Mouse (Mus musculus) heart, embryonic 13.5 days (tissue): ENCODE results near the gene Gamt. TPM values are rescaled to one million over a fixed set of nuclear protein-coding genes. Genes with fewer than 3 reads are reported as not detected.

Experiments
- ATAC-seq: fragments of 200-750 bp; cut with Nextera tagmentation; 2 replicates; pipeline ENCODE4 v1.8.0; 2017; ENCODE audit warnings: moderate TSS enrichment; ENCODE audit not compliant: insufficient number of reproducible peaks, low FRiP score, low TSS enrichment; ENCODE audit errors: extremely low read depth
- H3K27ac ChIP-seq: fragments of 300-500 bp; sonication (generic); replicated peaks from 2 replicates; pipeline ENCODE4 v1.5.1; 2015; ENCODE audit warnings: moderate library complexity, mild to moderate bottlenecking, inconsistent platforms
- H3K27me3 ChIP-seq: fragments of 300-500 bp; sonication (generic); replicated peaks from 2 replicates; pipeline ENCODE4 v1.6.1; 2015; ENCODE audit warnings: mild to moderate bottlenecking, inconsistent platforms
- H3K36me3 ChIP-seq: fragments of 300-500 bp; sonication (generic); 2 replicates; pipeline ENCODE4 v1.6.1; 2015; ENCODE audit warnings: mild to moderate bottlenecking, inconsistent platforms
- H3K4me1 ChIP-seq: fragments of 300-500 bp; sonication (generic); 2 replicates; pipeline ENCODE4 v1.6.1; 2015; ENCODE audit warnings: inconsistent platforms
- H3K4me2 ChIP-seq: fragments of 300-500 bp; sonication (generic); 2 replicates; pipeline ENCODE4 v1.6.1; 2015; ENCODE audit warnings: inconsistent platforms, mild to moderate bottlenecking, moderate library complexity
- H3K4me3 ChIP-seq: fragments of 300-500 bp; sonication (generic); 2 replicates; pipeline ENCODE4 v1.5.1; 2015; ENCODE audit warnings: moderate library complexity, mild to moderate bottlenecking, inconsistent platforms
- H3K9ac ChIP-seq: fragments of 300-500 bp; sonication (generic); 2 replicates; pipeline ENCODE4 v1.6.1; 2015; ENCODE audit warnings: inconsistent platforms, mild to moderate bottlenecking, moderate library complexity
- H3K9me3 ChIP-seq: fragments of 300-500 bp; sonication (generic); 2 replicates; pipeline ENCODE4 v1.6.1; 2016; ENCODE audit warnings: inconsistent platforms
- WGBS: fragments of 180-500 bp; shearing (Covaris S2); methylation state at CpG from one replicate; pipeline ENCODE4 v1.1.7; 2015; ENCODE audit warnings: mixed read lengths; 5-methylcytosine and 5-hydroxymethylcytosine counted together
- polyA plus RNA-seq: library from polyadenylated mRNA; unstranded; fragments of >200 nt; fragmentation: Nextera tagmentation; extraction: Ambion mirVana; gene quantifications from 2 replicates; pipeline ENCODE4 v1.2.1, GENCODE M21; 2015

The Gamt gene
- polyA plus RNA-seq, 1 experiment from 2014 or later = 53.3 TPM

DNA sequence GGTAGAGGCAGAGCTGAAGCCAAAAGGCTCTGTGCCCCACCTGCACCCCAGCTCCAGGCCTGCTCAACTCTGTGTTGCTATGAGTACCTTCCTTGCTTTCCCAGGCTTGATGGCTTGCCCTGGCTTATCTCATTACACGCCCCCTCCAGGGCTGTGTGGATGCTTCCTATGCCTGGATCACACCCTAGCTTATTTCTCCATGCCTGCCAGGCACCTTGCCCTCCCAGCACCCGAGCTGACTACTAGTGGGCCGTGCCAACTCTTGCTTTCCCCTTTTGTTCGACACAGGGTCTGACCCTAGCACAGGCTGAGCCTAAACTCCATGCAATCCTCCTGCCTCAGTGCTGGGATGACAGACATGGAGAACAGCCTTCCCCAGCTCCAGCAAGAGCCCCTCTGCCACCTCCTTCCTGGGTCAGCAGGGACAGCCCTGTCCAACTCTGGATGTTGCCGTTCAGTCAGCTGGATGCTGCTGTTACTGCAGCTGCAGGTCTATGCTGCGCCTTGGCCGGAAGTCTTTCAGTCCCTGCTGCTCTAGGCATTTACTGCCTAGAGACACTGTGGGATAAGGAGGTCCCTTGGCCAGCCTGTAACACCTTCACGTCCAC lies 36.8 kb upstream of the Gamt start:
- peaks cover 21% of the 10 kb centered on the region for H3K36me3 ChIP-seq
- no peak for ATAC-seq
- H3K9ac ChIP-seq = peak overlapping the region; percentile 8; the same call in 1 of the 2 replicates
- no peak overlapping the region for H3K27ac ChIP-seq
- no peak overlapping the region for H3K4me3 ChIP-seq
- H3K4me2 ChIP-seq = no peak overlapping the region
- H3K4me1 ChIP-seq = peaks cover 53% of the 10 kb centered on the region
- no peaks in the 10 kb centered on the region for H3K9me3 ChIP-seq
- H3K27me3 ChIP-seq = peaks cover 63% of the 10 kb centered on the region
- WGBS = 50% methylated on average over 8 of the region's 8 CpGs

DNA sequence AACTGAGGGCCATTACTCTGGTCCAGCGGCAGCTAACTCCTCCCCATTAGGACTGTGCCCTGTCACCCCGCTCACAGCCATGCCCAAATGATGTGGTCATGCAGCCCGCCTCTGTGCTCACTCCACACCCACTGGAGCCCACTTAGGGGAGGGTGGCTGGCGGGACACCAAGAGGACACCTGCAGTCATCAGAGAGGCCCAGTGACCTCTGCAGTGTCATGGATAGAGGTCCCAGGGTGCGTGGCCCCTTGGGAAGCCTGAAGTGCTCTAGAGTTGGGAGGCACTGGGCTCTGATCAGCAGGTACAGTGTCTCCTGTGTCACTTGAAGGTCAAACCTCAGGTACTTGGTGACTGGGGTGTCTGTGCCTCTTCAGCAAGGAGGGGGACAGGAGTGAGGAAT lies 36.0 kb upstream of the Gamt start:
- Histone ChIP-seq H3K27me3 (peaks cover 55% of the 10 kb centered on the region), H3K4me1 (peaks cover 47% of the 10 kb centered on the region), H3K9me3 (no peaks in the 10 kb centered on the region), H3K36me3 (peaks cover 21% of the 10 kb centered on the region), H3K9ac (0 out of 2 replicates have a peak overlapping the region, but pooled peaks have one; percentile 78), H3K4me2 (peak overlapping the region; percentile 78), H3K27ac (no peak overlapping the region), H3K4me3 (no peak overlapping the region)
- no peak for ATAC-seq
- 66% methylated on average over 5 of the region's 5 CpGs for WGBS

DNA sequence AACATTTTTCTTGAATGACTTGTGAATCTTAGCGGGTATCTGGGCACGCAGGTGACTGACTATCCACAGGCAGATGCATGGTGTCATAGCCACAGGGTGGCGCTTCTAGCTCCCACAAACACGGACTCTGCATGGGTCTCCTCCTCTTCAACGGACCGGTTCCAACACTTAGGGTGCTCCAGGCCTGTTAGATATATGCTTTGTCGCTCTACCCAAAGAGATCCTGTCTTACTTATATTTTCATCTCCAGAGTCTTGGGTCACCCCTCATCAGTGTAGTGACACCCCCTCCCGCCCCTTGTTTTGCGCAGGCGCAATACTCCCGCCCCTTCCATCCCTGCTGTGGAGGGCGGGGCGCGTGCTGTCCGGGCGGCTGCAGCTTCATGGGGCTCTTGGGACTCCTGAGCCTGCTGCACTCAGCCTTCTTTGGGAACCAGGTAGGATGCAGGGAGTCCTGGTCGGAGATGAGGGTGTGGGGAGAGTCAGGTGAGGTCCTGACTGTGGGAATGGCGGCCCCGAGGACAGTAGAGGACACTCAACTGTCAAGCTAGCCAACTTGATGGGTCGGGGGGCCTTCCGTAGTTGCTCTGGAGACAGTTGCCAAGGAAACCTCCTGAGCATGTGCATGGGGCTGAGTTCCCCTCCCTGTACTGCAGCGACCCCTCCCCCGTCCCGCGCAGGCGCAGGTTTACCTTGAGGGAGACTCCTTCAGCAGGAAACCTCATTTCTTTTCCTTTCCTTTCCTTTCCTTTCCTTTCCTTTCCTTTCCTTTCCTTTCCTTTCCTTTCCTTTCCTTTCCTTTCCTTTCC lies 35.0 kb upstream of the Gamt start, which contains the start of gene Apc2:
Apc2 (plus strand) TSS at position 360 of the 808 bp plus-strand sequence.
- no peak within 1 kb of the TSS for H3K27ac ChIP-seq

DNA sequence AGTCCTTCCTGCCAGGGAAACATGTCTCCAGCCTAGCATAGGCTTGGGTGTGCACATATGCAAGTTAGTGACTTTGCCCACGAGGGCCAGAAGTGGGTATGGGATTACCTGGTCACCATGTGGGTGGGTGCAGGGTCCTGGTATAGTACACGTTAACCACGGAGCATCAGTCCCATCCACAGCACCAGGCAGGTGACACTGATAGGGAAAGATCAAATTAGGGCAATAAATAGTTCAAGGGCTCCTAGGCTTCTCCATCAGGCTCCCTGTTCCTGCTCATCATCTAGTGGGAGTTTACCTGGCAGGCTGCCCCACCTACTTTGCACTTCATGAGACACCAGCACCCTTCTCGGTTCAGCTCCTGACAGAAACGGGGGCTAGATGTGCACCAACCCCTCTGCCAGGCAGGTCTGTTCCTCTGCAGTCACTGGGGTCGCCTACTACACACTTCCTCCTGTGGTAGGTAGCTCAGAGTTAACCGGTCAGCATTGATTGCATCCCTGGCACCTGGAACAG lies 34.0 kb upstream of the Gamt start:
- no peak overlapping the region for H3K9ac ChIP-seq

More for the DNA sequence above, 35.0 kb upstream of the Gamt start, which contains the start of gene Apc2:
- Histone ChIP-seq H3K27me3 (peaks cover 45% of the 10 kb centered on the region), H3K4me3 (peak within 1 kb of the TSS; percentile 54), H3K4me1 (peaks cover 46% of the 10 kb centered on the region), H3K9me3 (no peaks in the 10 kb centered on the region), H3K36me3 (peaks cover 21% of the 10 kb centered on the region), H3K4me2 (peak within 1 kb of the TSS; percentile 78), H3K9ac (peak within 1 kb of the TSS; percentile 78)
- 1% methylated on average over 26 of the region's 26 CpGs for WGBS
- no peak for ATAC-seq

DNA sequence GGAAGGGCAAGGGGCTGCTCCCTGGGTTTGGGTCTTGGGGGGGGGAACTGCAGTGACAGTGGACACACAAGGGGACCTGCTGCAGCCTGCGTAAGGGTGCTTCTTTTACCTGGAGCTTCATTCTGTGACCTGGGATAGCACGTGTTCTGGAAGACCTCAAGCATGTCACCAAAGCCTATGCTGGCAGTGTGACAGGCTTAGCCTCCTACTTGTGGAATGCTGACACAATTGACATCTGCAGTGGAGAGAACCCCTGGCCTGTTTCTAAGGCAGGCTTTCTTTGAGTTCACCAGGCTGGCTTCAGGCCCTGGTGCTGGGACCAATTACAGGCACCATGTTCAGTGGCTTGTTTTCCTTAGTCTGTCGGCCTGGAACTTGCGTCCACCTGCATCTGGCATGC lies 33.5 kb upstream of the Gamt start:
- Histone ChIP-seq H3K27ac (no peak overlapping the region), H3K27me3 (peaks cover 30% of the 10 kb centered on the region), H3K9ac (peak overlapping the region; percentile 41; the same call in 1 of the 2 replicates), H3K4me2 (no peak overlapping the region; the same call in 1 of the 2 replicates), H3K4me1 (peaks cover 46% of the 10 kb centered on the region), H3K9me3 (no peaks in the 10 kb centered on the region), H3K36me3 (peaks cover 22% of the 10 kb centered on the region), H3K4me3 (0 out of 2 replicates have a peak overlapping the region, but pooled peaks have one; percentile 75)
- 68% methylated on average over 4 of the region's 4 CpGs for WGBS
- no peak for ATAC-seq

More for the DNA sequence above, 34.0 kb upstream of the Gamt start:
- H3K4me2 ChIP-seq = no peak overlapping the region
- H3K27ac ChIP-seq = no peak overlapping the region
- H3K4me1 ChIP-seq = peaks cover 46% of the 10 kb centered on the region
- H3K4me3 ChIP-seq = no peak overlapping the region
- ATAC-seq = no peak
- H3K9me3 ChIP-seq = no peaks in the 10 kb centered on the region
- WGBS = 40% methylated on average over 7 of the region's 7 CpGs
- peaks cover 36% of the 10 kb centered on the region for H3K27me3 ChIP-seq
- peaks cover 21% of the 10 kb centered on the region for H3K36me3 ChIP-seq

DNA sequence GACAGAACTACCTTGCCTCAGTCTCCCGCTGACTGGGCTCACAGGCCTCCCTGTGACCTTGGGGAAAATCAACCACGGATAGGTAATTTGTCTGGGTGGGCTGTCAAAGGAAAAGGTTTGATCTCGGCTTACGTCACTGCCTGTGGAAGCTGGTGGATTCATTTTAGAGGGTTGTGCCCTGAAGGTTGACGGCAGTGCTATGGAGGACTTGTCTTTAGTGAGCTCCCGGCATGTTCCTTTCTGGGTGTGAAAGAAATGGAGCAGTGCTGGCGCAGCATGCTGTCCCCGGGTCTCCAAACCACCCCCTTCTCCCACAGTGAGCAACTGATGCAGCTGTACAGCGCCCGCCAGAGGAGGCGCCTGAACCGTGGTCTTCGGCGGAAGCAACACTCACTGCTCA lies 32.5 kb upstream of the Gamt start:
- Histone ChIP-seq H3K27me3 (peaks cover 20% of the 10 kb centered on the region), H3K9me3 (no peaks in the 10 kb centered on the region)
- 25% methylated on average over 14 of the region's 14 CpGs for WGBS

DNA sequence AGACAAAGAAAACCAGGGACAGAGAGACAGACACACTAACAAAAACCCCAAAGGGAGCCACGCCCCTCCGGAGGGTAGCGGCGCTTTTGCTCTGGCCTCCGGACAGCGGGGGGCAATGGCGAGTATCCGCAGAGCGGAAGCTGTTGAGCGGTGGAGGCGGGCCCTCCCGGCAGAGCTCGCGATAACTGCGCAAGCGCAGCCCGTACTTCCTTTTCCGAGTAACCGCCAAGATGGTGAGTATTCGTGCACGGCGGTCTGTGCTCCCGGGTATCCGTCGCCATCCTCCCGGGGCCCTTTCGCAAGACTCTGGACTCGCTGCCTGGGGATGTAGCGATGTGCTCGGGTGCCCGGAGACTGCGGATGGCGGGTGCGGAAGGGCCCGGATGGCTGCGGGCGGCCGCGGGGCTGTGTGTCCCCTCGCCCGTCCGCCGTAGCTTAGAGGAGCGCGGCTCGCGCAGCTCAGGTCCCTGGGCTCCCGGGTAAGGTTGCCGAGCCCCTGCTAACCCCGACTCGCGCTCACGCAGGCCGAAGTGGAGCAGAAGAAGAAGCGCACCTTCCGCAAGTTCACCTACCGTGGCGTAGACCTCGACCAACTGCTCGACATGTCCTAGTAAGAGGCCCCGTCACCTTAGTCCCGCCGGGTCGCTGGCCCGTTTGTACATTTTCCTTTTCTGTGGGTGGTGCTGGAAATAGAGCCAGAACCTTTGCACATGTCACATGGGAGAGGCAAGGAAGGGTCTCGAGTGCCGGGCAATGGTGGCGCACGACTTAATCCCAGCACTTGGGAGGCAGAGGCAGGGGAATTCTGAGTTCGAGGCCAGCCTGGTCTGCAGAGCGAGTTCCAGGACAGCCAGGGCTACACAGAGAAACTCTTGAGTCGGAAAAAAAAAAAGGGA lies 31.7 kb upstream of the Gamt start, which contains the start of gene Rps15:
Rps15 (plus strand) TSS at position 203 of the 896 bp plus-strand sequence.
- H3K27me3 ChIP-seq = peaks cover 12% of the 10 kb centered on the region
- WGBS = under 1% methylated on average over 72 of the region's 72 CpGs

More for the DNA sequence above, 32.5 kb upstream of the Gamt start:
- Histone ChIP-seq H3K9ac (peak overlapping the region; percentile 95), H3K4me2 (peak overlapping the region; percentile 85), H3K36me3 (peaks cover 31% of the 10 kb centered on the region), H3K27ac (peak overlapping the region; percentile 84), H3K4me1 (peaks cover 46% of the 10 kb centered on the region), H3K4me3 (peak overlapping the region; percentile 75)
- ATAC-seq = no peak

DNA sequence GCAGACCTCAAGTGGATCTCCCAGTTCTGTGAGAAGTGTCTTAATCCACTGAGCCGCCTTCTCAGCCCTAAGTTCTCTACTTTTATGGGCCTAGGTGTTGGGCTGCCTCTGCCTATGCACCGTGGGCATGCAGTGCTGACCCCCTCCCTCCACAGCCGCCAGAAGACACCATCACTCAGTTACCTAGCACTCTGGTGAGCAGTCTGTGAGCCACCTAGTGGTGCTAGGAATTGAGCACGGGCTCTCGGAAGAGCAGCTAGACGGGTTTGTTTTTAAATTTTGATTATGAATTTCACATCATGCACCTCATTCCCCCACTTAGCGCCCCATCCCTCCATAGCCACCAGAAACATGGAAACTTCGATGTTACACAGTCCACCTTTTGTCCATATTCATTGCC lies 27.8 kb upstream of the Gamt start:
- Histone ChIP-seq H3K4me1 (peaks cover 10% of the 10 kb centered on the region), H3K36me3 (peaks cover 63% of the 10 kb centered on the region)
- WGBS = 67% methylated on average over 8 of the region's 8 CpGs

More for the DNA sequence above, 31.7 kb upstream of the Gamt start, which contains the start of gene Rps15:
- ATAC-seq = peak; percentile 83
- H3K27ac ChIP-seq = peak within 1 kb of the TSS; percentile 84
- H3K4me1 ChIP-seq = peaks cover 44% of the 10 kb centered on the region
- H3K9me3 ChIP-seq = no peaks in the 10 kb centered on the region
- peak within 1 kb of the TSS; percentile 95 for H3K9ac ChIP-seq
- peaks cover 40% of the 10 kb centered on the region for H3K36me3 ChIP-seq
- peak within 1 kb of the TSS; percentile 85 for H3K4me2 ChIP-seq
- H3K4me3 ChIP-seq = peak within 1 kb of the TSS; percentile 75

DNA sequence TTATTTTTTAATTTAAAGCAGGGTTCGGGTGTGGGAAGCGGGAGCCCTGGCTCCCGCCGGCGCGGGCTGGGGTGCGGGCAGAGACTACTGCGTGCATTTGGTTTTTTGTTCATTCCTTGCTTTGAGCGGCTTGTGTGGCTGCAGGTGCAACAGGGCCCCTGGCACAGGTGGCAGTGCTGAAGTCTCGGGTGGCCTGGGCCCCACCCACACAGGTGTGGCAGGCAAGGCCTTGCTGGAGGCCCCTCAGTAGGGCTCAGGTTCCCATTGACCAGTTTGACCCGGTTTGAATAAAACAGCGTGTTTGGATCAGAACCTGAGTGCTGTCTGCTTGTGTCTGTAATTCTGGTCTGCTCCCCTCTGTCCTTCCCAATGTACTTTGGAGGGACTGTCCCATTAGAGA lies 27.3 kb upstream of the Gamt start:
- peaks cover 5% of the 10 kb centered on the region; the same call in 1 of the 2 replicates for H3K4me1 ChIP-seq
- H3K27me3 ChIP-seq = no peaks in the 10 kb centered on the region
- no peak overlapping the region for H3K9ac ChIP-seq
- no peak overlapping the region for H3K4me2 ChIP-seq
- peaks cover 63% of the 10 kb centered on the region for H3K36me3 ChIP-seq
- no peaks in the 10 kb centered on the region for H3K9me3 ChIP-seq
- ATAC-seq = no peak
- H3K27ac ChIP-seq = no peak overlapping the region
- no peak overlapping the region for H3K4me3 ChIP-seq
- WGBS = 90% methylated on average over 12 of the region's 12 CpGs

More for the DNA sequence above, 27.8 kb upstream of the Gamt start:
- H3K4me2 ChIP-seq = no peak overlapping the region
- no peak overlapping the region for H3K4me3 ChIP-seq
- H3K27ac ChIP-seq = no peak overlapping the region
- no peak overlapping the region for H3K9ac ChIP-seq
- H3K27me3 ChIP-seq = no peaks in the 10 kb centered on the region
- no peak for ATAC-seq
- no peaks in the 10 kb centered on the region for H3K9me3 ChIP-seq

DNA sequence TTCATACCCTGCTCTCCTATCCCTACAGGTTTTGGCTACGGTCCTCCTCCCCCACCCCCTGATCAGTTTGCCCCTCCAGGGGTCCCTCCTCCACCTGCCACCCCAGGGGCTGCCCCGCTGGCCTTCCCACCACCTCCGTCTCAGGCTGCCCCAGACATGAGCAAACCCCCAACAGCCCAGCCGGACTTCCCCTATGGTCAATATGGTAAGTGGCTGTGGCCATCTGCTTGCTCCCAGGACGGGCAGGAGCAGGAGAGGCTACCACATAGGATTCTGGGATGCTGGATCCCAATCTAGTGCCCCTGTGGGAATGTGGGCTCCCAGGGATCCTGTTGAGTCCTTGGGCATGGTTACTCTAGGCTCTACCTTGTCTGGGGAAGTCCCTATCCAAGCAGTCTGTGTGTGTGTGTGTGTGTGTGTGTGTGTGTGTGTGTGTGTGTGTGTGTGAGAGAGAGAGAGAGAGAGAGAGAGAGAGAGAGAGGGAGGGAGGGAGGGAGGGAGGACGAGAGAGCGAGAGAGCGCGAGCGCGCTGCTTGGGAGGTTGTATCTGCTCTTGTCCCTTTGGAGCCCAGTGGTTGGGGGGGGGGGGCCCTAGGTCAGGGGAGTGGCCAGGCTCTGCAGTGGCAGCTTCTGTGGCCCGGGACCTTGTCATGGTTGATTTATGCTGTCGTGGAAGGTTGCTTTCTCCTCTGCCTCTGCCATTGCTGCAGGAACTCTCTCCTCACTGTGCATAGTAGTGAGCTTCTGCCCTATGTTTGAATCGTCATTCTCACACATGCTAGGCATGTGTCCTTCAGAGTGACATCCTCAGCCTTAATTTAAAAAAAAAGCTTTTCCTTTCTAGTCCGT lies 24.6 kb upstream of the Gamt start:
- no peak overlapping the region for H3K9ac ChIP-seq
- no peak overlapping the region for H3K4me3 ChIP-seq
- H3K9me3 ChIP-seq = no peaks in the 10 kb centered on the region
- ATAC-seq = no peak
- 82% methylated on average over 13 of the region's 15 CpGs for WGBS
- no peak overlapping the region for H3K27ac ChIP-seq
- peaks cover 25% of the 10 kb centered on the region for H3K4me1 ChIP-seq
- H3K4me2 ChIP-seq = no peak overlapping the region
- no peaks in the 10 kb centered on the region for H3K27me3 ChIP-seq
- peaks cover 88% of the 10 kb centered on the region for H3K36me3 ChIP-seq
